In genomic region chr6:83634631-83635030, GRCm38 (mm10) we compare ENCODE assay signal across 36 mouse cellular contexts. TPM values are rescaled to one million over a fixed set of nuclear protein-coding genes. Genes with fewer than 3 reads are reported as not detected.
"Had no signal": no experiment of that assay in that cellular context is flagged by ENCODE, and none has a peak within 500 bp of the region (broad histone marks: within the 10 kb centered on the region; RNA-seq: fewer than 3 reads in every experiment).

No protein-coding gene starts in this region.

RNA-seq across cellular contexts. Expression of gene Clec4f, which starts 21.4 kb away (rescaled TPM):
- total RNA-seq: heart, postnatal 10 days; heart, postnatal 14 days; heart, postnatal 25 days; heart, postnatal 36 days; heart, postnatal 4 days; hematopoietic stem cell, adult 5-6 weeks; layer of hippocampus, adult 18-20 months; layer of hippocampus, adult 2 months; layer of hippocampus, adult 8-10 months; layer of hippocampus, postnatal 10 days; layer of hippocampus, postnatal 14 days; layer of hippocampus, postnatal 25 days; layer of hippocampus, postnatal 36 days; left cerebral cortex, adult 18-20 months; left cerebral cortex, adult 2 months had no signal
- polyA plus RNA-seq: hindbrain, embryonic 10.5 days; hindbrain, embryonic 11.5 days; hindbrain, embryonic 12.5 days; hindbrain, embryonic 13.5 days; hindbrain, embryonic 14.5 days; hindbrain, embryonic 15.5 days; hindbrain, embryonic 16.5 days; hindbrain, postnatal 0 days; inflammation-experienced regulatory T-cells, adult 6 months; intestine, embryonic 14.5 days; kidney, adult 2 months; kidney, embryonic 14.5 days; kidney, postnatal 0 days; large intestine, adult 2 months had no signal

RNA-seq across cellular contexts. Expression of gene Cd207, which starts 43.0 kb away (rescaled TPM):
- total RNA-seq: hematopoietic stem cell, adult 5-6 weeks; hindbrain, postnatal 0 days; layer of hippocampus, adult 18-20 months; layer of hippocampus, adult 2 months; layer of hippocampus, adult 8-10 months; layer of hippocampus, postnatal 10 days; layer of hippocampus, postnatal 14 days; layer of hippocampus, postnatal 25 days; layer of hippocampus, postnatal 36 days; left cerebral cortex, adult 18-20 months; left cerebral cortex, adult 2 months had no signal
- polyA plus RNA-seq: heart, embryonic 11.5 days; heart, embryonic 12.5 days; hindbrain, embryonic 10.5 days; hindbrain, embryonic 11.5 days; hindbrain, embryonic 12.5 days; hindbrain, embryonic 13.5 days; hindbrain, embryonic 14.5 days; hindbrain, embryonic 15.5 days; hindbrain, embryonic 16.5 days; hindbrain, postnatal 0 days; inflammation-experienced regulatory T-cells, adult 6 months; intestine, embryonic 14.5 days; intestine, embryonic 15.5 days; intestine, embryonic 16.5 days; intestine, postnatal 0 days; kidney, embryonic 14.5 days; kidney, embryonic 15.5 days; kidney, embryonic 16.5 days; kidney, postnatal 0 days; large intestine, adult 2 months had no signal
